Mouse (Mus musculus) lung, postnatal 10 days (tissue): ENCODE data around the gene Man1b1.
A peak's percentile ranks its signal among the peaks of the same experiment; 100 is the strongest.

Experiments used
- DNase-seq: peaks from one replicate; pipeline ENCODE4 v3.0.0; 2021

Man1b1 gene

DNA sequence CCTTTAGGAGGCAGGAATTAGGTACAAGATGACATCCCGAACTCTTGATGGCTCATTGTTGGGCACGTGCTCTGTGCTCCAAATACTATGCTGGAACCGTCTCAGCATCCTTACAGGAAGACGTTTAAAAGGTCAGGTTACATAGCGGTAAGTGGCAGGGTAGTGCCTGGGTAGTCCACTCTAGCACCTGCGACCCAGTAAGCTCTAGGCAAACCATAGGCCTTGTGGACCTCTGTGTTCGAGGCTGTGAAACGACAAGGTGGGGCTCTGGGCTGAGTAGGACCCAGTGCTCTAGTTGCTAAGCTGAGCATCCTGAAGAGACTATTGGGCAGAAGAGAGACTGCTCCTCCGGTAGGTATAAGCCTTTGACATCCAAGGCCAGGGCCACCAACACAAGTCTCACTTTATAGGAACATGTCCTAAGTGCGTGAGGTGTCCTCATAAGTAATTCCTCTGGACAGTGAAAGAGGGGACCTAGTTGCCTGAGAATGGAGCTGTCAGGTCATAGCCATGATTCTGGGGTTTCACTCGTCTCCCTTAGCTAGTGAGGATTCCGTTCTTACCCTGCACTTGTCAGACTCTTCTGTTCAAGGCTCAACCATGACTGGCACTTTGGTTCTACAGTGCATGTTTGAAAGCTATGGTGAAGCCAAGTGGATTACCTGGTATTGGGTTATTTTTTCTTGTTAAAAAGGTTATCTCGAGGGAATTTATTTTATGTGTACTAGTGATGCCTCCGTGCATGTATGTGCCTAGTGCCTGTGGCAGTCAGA is 26.4 kb upstream of the Man1b1 start:
- DNase-seq = no peak

DNA sequence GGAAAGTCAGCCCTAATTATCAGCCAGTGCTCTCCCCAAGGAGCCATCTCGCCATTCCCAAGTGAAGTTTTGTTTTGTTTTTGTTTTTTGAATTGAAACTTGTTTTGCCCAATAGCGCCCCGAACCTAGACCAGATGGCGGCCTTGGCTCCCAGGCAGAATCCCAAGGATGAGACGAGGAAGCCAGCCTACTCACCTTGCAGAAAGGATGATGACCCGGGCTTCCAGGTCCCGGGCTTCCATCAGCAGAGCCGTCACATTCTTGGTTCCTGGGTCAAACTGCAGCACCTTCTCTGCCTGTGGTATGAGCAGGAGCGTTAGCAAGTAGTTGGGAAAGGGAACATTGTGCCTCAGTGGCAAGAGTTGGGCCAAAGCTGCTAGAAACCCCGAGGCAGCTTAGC is 22.0 kb upstream of the Man1b1 start:
- DNase-seq = no peak

DNA sequence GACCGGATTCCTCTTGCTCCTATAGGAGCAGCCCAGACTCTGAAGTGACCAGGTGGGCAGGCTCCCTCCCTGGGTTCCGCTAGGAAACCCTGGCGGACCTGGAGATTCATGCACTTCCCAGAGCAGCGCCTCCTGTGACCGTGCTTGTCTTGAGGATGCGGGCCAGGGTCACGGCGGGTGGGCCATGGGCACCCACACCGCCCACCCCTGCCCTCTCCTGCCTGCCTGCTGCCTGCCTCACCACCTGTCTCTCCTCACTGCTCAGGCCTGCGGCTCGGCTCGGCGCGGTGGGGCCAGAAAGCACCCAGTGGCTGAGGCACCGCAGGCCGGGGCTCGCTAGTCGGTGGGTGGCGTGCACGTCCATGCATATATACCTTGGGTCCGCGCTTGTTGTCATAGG is 21.2 kb upstream of the Man1b1 start:
- DNase-seq = no peak

DNA sequence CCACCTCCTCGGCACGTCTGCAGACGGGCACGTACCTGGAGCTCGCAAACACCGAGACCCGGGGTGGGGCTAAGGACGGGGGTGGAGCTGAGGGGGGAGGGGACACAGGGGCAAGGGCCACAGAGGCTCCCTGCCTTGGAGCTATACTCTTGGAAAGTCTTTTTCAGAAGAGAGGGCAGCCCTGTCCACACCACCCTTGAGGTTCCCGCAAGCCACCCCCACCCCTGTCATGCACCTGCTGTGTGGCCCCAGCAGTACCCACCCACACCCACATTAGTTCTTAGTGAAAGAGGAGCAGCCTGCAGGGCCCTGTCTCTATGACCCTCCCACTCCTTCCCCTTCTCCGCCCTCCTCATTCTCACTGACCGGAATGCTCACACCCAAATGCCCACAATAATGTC is 20.6 kb upstream of the Man1b1 start:
- DNase-seq = no peak

DNA sequence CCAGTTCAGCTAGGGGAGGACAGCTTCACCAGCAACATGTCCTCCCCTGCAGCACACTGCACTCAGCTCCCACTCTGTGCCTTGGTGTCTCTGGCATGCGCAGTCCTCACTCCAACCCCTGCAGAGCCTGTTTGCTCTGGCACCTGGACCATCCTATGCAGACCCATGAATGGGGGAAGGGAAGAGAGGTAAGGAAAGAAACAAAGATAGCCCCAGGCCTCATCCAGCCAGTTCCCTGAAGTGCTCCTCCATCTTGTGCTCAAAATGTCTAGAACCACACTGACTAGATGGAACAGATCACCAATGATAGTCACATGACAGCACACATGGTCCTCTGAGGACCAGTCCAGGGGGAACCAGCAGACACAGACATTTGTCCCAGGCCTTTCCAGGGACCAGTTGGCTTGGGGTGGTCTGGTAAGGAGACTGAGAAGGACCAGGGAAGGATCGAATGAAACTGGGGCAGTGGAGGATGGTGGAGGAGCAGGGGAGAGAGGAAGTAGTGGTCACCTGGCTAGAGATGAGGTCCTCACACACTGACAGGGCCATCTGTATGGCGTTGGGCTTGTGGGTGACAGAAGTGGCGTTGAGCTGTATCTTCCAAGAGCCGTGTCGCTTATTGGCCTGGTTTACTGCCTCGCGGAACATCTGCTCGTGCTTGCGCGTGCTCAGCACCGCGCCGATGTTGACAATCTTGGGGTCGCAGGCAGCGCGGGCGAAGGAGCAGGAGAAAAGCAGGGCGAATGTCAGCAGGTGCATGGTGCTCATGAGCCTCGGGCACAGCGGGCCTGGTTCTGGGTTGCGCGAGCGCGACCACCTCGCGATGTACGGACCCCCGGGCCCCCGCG is 13.8 kb upstream of the Man1b1 start:
- DNase-seq = no peak

DNA sequence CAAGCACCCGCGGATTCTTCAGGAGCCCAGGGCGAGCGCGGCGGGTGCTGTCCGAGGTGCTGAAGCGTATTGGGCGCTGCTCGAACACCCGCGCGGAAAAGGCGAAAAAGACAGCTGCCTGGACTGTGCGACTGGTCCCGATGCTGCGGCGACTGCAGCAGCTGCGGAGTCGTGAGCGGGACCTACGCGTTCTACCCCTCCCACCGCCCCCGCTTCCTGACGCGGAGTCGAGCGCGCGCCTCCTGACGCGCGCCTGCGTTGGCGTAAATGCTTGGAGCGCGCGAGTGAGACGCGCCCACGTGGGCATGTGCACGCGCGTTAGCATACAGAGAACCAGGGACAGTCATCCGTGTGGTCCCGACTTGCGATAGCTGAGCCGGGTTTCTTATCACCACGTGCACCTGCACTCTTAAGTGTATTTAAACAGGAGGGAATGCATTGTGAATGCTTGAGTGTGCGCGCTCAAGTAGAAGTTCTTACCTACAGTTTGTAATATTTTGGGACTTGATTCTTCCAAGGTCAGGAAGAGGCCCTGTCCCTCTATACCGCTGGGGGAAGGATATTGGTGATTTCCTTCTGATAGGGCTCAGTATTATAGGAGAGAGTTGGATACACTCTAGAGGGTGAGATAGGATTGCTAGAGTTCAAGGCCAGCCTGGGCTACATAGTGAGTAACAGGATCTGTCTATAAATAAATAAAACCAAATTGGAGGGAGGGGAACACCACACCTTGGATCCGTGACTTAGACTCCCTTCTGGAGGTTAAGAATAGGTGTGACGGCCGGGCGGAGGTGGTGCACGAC is 13.0 kb upstream of the Man1b1 start, which contains the start of gene Grin1:
Gene Grin1, minus strand, starts transcription at position 217 of the 803 bp plus-strand sequence.
- peak; percentile 64 for DNase-seq

DNA sequence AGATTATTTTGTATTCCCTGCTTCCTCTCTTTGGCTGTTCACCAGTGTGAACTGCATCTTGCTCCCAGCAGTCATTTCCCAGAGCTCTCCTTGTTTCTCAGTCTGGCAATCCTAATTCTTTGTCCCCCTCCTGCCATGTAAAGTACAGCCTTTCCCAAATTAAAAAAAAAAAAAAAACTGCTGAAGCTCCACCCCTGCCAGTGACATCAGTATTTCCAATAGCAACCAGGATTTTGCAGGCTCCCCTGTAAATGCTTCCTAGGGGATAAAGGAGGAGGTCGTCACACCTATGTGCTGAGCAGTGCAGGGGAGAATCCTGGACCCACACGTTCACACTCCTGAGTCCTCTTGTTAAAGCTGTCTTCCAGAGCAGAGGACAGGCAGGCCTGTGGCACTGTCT is 12.1 kb upstream of the Man1b1 start:
- DNase-seq = no peak

DNA sequence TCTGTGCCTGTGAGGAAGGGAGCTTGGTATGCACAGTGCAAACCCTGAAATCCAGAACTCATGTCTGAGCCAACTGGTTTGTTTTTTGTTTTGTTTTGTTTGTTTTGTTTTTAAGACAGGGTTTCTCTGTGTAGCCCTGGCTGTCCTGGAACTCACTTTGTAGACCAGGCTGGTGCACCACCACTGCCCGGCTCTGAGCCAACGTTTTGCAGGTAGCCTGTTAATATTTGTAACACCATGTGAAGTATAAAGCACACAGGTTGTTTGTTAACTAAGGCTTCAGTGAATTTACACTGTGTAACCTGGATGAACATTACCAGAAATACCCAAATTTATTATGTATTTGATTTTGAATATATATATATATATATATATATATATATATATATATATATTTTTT is 6.1 kb upstream of the Man1b1 start:
- DNase-seq = no peak

DNA sequence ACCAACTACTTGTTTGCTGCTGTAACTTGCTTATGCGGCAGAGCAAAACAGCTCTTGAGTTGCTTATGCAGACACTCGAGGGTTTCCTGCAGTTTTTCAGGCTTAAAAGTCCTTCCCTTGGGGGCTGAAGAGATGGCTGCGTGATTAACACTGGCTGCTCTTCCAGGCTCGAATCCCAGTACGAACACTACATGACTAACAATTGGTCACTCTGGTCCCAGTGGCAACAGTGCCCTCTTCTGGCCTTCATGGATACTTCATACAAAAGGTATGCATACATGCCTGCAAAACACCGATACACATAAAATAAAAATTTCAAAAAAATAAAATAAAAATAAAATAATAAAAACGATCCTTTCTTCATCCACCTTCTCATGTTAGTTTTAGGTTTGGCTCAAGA is 3.7 kb upstream of the Man1b1 start:
- DNase-seq = peak; percentile 54

DNA sequence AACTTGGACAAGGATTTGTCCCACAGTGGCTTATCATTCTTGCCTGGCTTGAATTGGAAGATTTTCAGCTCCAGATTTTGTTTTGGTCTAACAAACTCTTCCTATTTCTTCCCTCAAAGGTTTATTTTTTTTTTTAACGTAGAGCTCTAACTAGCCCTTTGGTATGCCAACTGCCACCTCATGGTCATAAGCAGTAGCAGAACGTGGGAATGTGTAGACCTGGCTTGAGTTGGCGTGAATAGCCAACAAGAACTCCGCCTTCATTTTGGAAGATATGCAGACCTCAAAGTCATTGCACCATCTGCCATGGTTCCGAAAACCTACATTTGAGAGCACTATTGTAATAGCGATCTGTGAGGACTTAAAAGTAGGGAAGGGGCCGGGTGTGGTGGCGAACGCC is 668 bp upstream of the Man1b1 start:
- no peak for DNase-seq

DNA sequence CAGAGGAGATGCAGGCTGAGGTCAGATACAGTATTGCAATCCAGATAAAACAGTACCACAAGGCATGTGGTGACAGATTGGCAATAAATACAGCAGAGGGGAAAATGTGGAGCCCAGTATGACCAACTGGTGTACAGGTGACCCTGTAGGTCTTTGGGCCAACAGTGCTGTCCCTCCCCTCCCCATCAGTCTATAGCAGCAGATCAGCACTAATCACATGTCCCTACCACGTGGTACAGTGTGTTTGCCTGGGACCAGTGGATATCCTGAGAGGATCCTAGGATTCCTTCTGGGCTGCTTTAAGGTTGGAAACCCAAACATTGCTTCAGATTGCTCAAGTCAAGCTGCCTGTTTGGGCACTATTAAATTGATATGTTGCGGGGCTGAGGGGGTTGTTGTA is 1.4 kb downstream of the Man1b1 start:
- DNase-seq = no peak

DNA sequence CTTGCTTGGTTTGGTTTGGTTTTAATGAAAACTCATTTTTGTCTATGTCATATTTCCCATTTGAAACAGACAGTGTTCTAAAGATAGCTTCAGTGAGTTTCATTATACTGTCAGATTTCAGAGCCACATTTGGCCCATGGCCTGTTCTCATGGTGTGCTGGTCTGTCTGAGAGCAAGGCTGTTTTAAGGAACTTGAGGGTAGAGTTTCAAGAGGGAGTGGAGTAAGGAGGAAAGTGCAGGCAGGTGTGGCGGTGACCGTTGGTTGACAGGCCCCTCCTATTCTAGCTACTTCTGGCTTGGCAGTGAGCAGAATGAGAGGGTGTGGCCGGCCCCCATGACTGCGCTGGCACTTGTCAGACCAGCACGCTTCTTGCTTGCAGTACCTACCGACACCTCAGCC is 6.2 kb downstream of the Man1b1 start:
- no peak for DNase-seq

DNA sequence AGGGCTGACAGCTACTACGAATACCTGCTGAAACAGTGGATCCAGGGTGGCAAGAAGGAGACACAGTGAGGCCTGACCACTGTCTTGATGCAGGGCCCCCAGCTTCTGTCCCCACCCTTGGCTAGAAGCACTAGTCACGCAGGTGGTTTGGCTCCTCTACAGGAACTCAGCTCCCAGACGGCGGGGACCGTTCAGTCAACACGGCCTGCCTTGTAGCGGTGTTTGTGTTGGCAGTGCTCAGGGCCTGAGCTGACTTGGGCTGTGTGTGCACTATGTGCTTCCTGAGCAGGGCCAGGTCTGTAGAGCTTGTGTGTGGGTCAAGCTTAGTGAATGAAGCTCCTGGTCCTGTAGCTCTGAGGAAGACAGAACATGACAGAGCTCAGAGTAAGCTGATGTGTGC is 16.0 kb downstream of the Man1b1 start:
- DNase-seq = no peak

DNA sequence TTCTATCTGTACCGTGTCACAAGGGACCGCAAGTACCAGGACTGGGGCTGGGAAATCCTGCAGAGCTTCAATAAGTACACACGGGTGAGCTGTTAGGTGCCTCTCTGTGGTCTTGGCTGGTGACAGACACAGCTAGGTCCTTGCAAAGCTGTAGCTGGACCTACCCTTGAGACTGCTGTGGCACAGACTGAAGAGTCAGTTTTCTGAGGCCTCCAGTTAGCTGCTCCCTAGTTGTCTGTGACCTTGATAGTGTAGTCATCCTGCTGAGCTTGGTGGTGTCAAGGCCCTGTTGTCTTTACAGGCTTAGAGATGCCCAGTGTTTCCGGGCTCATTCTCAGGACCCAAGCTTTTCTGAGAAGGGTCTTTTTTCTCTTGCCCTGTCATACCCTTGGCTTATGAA is 17.4 kb downstream of the Man1b1 start:
- DNase-seq = no peak

DNA sequence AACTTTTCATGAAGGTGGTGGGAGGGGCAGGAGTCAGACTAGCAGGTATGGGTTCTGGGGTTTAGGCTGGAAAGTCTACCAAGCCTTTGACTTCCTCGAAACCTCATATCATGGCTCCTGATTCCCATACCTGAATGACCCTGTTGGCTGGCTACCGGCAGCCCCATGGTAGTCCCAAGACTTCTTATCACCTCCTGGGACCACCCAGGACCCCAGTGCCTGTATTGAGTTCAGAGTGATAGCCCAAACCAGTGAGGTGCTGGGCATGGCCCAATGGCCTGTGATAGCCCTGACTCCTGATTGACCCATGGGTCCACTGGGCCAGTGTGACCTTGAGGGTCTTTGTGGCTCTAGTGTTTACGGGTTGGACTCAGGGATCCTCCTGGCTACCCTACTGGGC is 18.6 kb downstream of the Man1b1 start:
- no peak for DNase-seq

DNA sequence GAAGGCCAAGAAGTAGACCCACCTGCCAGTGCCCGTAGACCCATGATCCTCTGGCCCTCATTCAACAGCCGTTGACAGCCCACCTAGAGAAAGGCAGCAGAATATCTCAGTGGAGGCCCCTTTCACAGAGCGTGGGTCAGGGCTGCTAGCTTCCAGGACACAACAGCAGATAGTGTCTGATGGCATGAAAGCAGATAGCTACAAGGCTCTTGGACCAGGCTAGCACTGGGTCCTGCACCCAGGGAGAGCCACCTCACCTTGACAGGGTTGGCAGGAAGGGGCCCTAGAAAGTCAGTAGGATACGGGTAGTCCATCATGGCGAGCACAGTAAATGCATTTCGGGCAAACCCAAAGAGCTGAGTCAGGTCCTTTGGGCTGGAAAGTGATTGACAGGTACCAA is 22.1 kb downstream of the Man1b1 start:
- no peak for DNase-seq

DNA sequence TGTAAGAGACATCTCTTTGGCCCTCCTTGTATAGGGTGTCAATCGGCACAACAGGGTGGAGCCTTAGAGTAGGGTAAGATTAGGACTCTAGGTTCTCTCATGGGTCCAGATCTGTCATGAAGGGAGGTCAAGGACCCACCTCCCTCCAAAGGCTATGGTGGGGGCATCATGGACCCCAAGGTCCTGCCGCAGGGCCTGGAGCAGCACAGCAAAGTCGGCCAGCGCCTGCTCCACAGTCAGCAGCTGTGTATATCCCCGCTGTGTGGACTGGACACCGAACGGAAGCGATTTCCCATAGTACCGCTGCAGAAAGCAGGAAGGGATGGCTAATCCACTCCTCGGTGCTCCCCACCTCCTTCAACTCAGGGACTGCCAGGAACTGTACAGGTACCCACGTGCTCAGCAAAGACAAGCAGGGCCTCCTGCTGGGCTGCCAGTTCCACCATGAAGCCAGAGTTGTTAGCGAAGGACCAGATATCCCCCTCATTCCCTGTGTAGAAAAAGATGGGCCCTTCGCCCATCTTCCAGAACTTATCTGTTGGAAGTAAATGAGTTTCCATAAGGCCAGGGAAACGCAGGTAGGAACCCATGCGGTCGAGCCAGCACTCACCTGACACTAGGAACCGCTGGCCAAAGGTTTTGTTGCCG is 23.4 kb downstream of the Man1b1 start:
- no peak for DNase-seq

DNA sequence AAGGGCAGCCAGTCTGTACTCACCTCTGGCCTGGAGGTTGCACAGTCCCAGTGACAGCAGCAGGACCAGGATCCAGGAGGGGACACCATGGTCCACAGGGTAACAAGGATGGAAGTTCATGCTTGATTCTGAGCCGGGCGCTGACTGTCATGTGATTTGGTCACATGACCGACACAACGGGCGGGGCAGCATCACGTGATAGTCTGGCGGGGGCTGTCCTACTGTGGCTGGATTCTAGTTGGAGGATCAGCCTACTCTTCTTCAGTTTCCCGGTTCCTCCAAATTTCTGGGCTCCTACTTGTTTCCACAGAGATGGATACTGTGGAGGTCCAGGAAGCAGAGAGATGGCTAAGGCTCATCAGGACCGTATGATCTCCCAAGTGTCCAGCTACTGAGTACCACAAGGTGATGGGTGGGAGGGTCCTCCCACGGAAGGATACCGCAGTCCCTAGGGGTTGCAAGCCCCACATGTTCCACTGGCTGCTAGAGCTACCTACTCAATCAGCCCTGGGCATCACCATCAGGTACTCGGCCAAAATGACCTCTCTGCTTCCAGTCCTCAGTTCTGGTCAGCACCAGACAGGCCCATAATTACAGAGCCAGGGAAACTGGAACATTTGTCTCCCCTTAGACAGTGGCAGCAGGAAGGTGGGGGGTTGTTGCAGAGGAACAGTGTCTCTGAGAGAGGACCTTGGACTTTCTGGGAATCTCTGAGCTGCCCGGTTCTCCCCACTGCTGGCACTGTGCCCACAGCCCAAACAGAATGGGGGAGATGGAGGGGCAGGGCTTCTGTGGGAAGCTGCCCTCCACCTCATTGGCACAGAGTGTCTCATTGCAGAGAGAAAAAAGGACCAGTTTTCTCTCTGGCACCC is 24.3 kb downstream of the Man1b1 start, which contains the start of gene Dpp7:
Gene Dpp7, minus strand, starts transcription at position 152 of the 872 bp plus-strand sequence.
- DNase-seq = peak; percentile 92

DNA sequence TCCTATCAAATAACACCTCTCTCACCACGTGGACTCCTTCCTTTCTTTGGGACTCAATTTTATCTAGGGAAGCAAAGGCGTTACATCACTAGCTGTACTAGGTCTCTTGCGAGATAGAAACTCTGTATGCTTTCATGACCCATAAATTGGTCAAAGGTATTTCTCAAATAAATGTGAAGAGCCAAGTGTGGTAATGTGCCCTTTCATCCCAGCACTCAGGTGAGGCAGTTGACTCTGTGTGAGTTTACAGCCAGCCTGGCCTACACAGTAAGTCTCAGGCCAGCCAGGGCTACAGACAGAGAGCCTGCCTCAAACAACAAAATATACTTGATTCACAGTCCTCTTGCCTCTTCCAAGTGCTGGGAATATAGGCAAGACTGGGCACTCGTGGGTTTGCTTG is 27.7 kb downstream of the Man1b1 start:
- no peak for DNase-seq

DNA sequence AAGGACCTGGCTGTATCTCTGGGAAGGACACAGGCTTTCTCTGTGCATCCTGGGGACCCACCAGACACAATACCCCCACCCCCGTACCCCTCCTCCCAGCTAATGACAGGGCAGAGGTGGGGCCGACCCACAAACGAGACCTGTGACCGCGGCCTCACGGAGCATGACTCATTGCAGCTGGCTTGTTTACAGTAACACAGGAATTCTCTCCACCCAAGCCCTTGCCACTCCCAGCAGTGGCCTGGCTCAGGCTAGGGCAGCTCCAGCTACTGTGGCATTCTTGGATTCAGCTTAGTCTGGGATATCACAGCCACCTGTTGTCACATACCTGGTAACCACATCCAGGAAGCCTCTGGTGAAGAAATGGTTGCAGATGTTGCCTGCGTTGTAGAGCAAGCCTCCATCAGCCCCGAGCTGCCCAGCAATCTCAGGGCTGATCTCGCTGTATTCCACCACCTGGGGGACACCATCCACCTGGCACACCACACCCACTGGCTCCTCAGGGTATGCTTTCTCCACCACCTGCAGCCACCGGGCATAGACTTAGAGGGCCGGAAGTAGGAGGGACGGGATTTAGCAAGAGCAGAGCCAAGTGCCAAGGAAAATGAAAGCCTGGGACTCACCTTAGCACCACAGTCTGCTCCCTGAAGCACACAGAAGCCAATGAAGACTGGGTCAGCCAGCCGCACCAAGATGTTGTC is 31.5 kb downstream of the Man1b1 start:
- DNase-seq = peak; percentile 43

DNA sequence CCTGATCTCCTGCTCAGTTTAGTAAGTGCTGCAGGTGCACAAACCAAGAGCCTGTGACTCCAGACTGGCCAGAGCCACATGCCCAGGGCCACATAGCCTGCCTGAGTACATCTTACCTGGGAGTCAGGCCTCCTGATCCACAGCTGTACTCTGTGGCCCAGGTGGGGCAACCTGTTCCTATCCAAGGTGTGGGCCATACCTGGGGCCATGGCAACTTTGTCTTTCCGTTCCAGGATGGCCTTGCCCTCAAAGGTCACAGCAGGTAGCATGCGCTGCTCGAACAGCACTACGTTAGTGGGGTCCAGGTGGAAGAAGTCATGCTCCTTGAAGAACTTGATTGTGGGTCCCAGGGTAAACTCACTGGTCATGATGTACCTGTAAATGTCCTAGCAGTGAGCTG is 32.2 kb downstream of the Man1b1 start:
- DNase-seq = no peak
